ENCODE assay signal across 14 mouse cellular contexts in the genomic region with DNA sequence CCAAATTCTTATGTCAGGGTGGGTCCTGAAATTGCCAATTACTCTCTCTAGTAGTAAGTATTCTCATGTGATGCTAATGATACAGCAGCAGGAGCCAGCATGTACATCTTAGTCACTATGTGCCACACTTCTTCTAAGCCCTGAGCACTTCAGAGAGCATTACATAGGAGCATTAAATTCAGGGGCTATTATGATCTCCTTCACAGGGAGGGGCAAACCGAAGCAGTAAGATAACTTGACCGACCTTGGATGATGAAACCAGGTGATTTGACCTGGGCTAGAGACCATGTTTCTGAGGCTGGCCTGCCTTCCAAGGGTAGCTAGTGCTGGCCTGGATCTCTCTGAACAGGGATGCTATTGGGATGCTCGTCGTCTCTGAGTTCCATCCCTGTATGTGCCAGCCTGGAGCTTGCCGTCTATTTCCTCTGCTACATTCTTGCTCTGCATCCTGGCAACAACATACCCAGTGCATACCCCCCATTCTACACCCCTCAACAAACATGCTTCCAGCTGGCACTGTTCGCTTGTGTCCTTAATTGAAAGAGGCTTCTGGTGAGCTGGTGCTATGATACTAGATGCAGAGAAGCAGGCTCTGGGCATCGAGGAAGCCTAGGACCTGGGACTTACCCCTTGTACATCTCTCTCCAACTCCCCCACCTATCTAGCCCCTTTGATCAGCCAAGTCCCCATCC.
DNase-seq lines count a peak whose midpoint lies in the region; ATAC-seq lines count a peak whose summit lies in the region.
"Had no signal": no experiment of that assay in that cellular context is flagged by ENCODE, and none has a peak within 500 bp of the region (broad histone marks: within the 10 kb centered on the region; RNA-seq: fewer than 3 reads in every experiment).

No protein-coding gene starts in this region.

- peak overlapping the region; percentile 50 for H3K9ac ChIP-seq in forebrain, embryonic 16.5 days (replicated peaks; ENCODE audit: low read depth, low read length)
- H3K9ac ChIP-seq in midbrain, embryonic 11.5 days (ENCODE audit: low read length), result peak overlapping the region; percentile 73
- no peak overlapping the region for H3K9ac ChIP-seq in neural tube, embryonic 14.5 days (replicated peaks; ENCODE audit: low read depth, low read length)
- H3K9ac ChIP-seq in kidney, embryonic 16.5 days (replicated peaks; ENCODE audit: low read length), result no peak overlapping the region
- H3K9ac ChIP-seq: stomach, embryonic 15.5 days had no signal

- peak overlapping the region; percentile 39 for H3K4me3 ChIP-seq in forebrain, embryonic 16.5 days (replicated peaks; ENCODE audit: low read length)
- peak overlapping the region; percentile 45 for H3K4me3 ChIP-seq in midbrain, embryonic 11.5 days (ENCODE audit: low read depth, low read length)
- no peak overlapping the region for H3K4me3 ChIP-seq in neural tube, embryonic 14.5 days (ENCODE audit: low read depth, low read length)
- H3K4me3 ChIP-seq in kidney, embryonic 16.5 days (ENCODE audit: low read length), result no peak overlapping the region
- H3K4me3 ChIP-seq: stomach, embryonic 15.5 days had no signal

- H3K36me3 ChIP-seq in forebrain, embryonic 16.5 days (ENCODE audit: control insufficient read depth, insufficient read depth), result peaks cover 23% of the 10 kb centered on the region
- H3K36me3 ChIP-seq in midbrain, embryonic 11.5 days (ENCODE audit: control insufficient read depth, insufficient read depth, low read length), result peaks cover 26% of the 10 kb centered on the region
- H3K36me3 ChIP-seq in neural tube, embryonic 14.5 days (ENCODE audit: control insufficient read depth, insufficient read depth, low read length), result peaks cover 27% of the 10 kb centered on the region
- H3K36me3 ChIP-seq in kidney, embryonic 16.5 days (ENCODE audit: insufficient read depth, low read length), result 0 out of 2 replicates have a peak, but pooled peaks cover 5% of the 10 kb centered on the region

- ATAC-seq in forebrain, embryonic 16.5 days, result peak; percentile 54
- peak; percentile 23 for ATAC-seq in midbrain, embryonic 11.5 days (ENCODE audit: low FRiP score)
- peak; percentile 63 for ATAC-seq in neural tube, embryonic 14.5 days (ENCODE audit: low read depth)
- no peak for ATAC-seq in kidney, embryonic 16.5 days (ENCODE audit: low FRiP score, low TSS enrichment)
- no peak for ATAC-seq in frontal cortex, adult (ENCODE audit: low TSS enrichment)
- ATAC-seq: lung, postnatal 0 days had no signal

- H3K27me3 ChIP-seq in forebrain, embryonic 16.5 days (replicated peaks; ENCODE audit: control insufficient read depth, insufficient read depth, low read length), result no peaks in the 10 kb centered on the region
- H3K27me3 ChIP-seq in midbrain, embryonic 11.5 days (ENCODE audit: control insufficient read depth, insufficient read depth, low read length), result no peaks in the 10 kb centered on the region
- H3K27me3 ChIP-seq in neural tube, embryonic 14.5 days (ENCODE audit: control insufficient read depth, insufficient read depth, low read length), result no peaks in the 10 kb centered on the region
- no peaks in the 10 kb centered on the region for H3K27me3 ChIP-seq in kidney, embryonic 16.5 days (ENCODE audit: insufficient read depth, low read length)
- H3K27me3 ChIP-seq: stomach, embryonic 15.5 days had no signal

- intact Hi-C loops in left cerebral cortex, postnatal 4 days (cut with DNase I), result no loop called here

- peak overlapping the region; percentile 94 for H3K27ac ChIP-seq in forebrain, embryonic 16.5 days (ENCODE audit: low read length)
- peak overlapping the region; percentile 96 for H3K27ac ChIP-seq in midbrain, embryonic 11.5 days (ENCODE audit: low read depth, low read length)
- H3K27ac ChIP-seq in neural tube, embryonic 14.5 days (ENCODE audit: low read depth, low read length), result peak overlapping the region; percentile 70
- H3K27ac ChIP-seq in kidney, embryonic 16.5 days (ENCODE audit: low read length), result no peak overlapping the region
- H3K27ac ChIP-seq: stomach, embryonic 15.5 days had no signal

- peak overlapping the region; percentile 40 for H3K4me2 ChIP-seq in forebrain, embryonic 16.5 days (ENCODE audit: low read length)
- peak overlapping the region; percentile 61 for H3K4me2 ChIP-seq in midbrain, embryonic 11.5 days
- H3K4me2 ChIP-seq in neural tube, embryonic 14.5 days (ENCODE audit: low read depth, low read length), result peak overlapping the region; percentile 29
- no peak overlapping the region for H3K4me2 ChIP-seq in kidney, embryonic 16.5 days (replicated peaks; ENCODE audit: low read depth, low read length)
- H3K4me2 ChIP-seq: stomach, embryonic 15.5 days had no signal

- DNase-seq in left cerebral cortex, postnatal 4 days, result peak; percentile 51
- no peak for DNase-seq in left cerebral cortex, adult 9 months (ENCODE audit: low spot score in 2 of 2)
- DNase-seq in midbrain, embryonic 11.5 days (ENCODE audit: low spot score, missing footprints), result peak; percentile 92
- no peak for DNase-seq in spleen, postnatal 10 days (ENCODE audit: low spot score in 2 of 2)
- DNase-seq: B cell, adult 2 months; heart, adult 11 months; kidney, adult 9 months; right cerebral cortex, postnatal 14 days had no signal

- WGBS in forebrain, embryonic 16.5 days, result 7% methylated on average over 7 of the region's 7 CpGs
- WGBS in midbrain, embryonic 11.5 days, result 22% methylated on average over 7 of the region's 7 CpGs
- WGBS in neural tube, embryonic 14.5 days, result 20% methylated on average over 7 of the region's 7 CpGs
- 81% methylated on average over 7 of the region's 7 CpGs for WGBS in kidney, embryonic 16.5 days

- peaks cover 73% of the 10 kb centered on the region for H3K4me1 ChIP-seq in forebrain, embryonic 16.5 days (replicated peaks; ENCODE audit: control insufficient read depth, insufficient read depth, low read length)
- H3K4me1 ChIP-seq in midbrain, embryonic 11.5 days (ENCODE audit: control insufficient read depth, insufficient read depth, low read length), result peaks cover 63% of the 10 kb centered on the region
- H3K4me1 ChIP-seq in neural tube, embryonic 14.5 days (ENCODE audit: control insufficient read depth, insufficient read depth, low read length), result peaks cover 44% of the 10 kb centered on the region
- H3K4me1 ChIP-seq in kidney, embryonic 16.5 days (ENCODE audit: insufficient read depth, low read length), result peaks cover 11% of the 10 kb centered on the region

- no peaks in the 10 kb centered on the region for H3K9me3 ChIP-seq in forebrain, embryonic 16.5 days (ENCODE audit: control insufficient read depth, low read length)
- no peaks in the 10 kb centered on the region for H3K9me3 ChIP-seq in midbrain, embryonic 11.5 days (ENCODE audit: control insufficient read depth, low read length)
- H3K9me3 ChIP-seq in neural tube, embryonic 14.5 days (ENCODE audit: control insufficient read depth, low read length), result no peaks in the 10 kb centered on the region
- no peaks in the 10 kb centered on the region for H3K9me3 ChIP-seq in kidney, embryonic 16.5 days (ENCODE audit: low read length)
- H3K9me3 ChIP-seq: stomach, embryonic 15.5 days had no signal

Comparison
In these comparisons a context has a peak if more than half of its experiments do, and no peak if none do; other contexts are left out.
1. DNase-seq: peak in left cerebral cortex, postnatal 4 days (single experiment) and midbrain, embryonic 11.5 days (single experiment); none in left cerebral cortex, adult 9 months (0 of 2) and spleen, postnatal 10 days (0 of 2).
2. ATAC-seq: peak in forebrain, embryonic 16.5 days (single experiment), midbrain, embryonic 11.5 days (single experiment) and neural tube, embryonic 14.5 days (single experiment); none in kidney, embryonic 16.5 days (single experiment) and frontal cortex, adult (single experiment).
3. H3K4me3 ChIP-seq: peak in forebrain, embryonic 16.5 days (single experiment) and midbrain, embryonic 11.5 days (single experiment); none in neural tube, embryonic 14.5 days (single experiment) and kidney, embryonic 16.5 days (single experiment).
4. H3K9ac ChIP-seq: peak in forebrain, embryonic 16.5 days (single experiment) and midbrain, embryonic 11.5 days (single experiment); none in neural tube, embryonic 14.5 days (single experiment) and kidney, embryonic 16.5 days (single experiment).